Mouse (Mus musculus) forebrain, embryonic 14.5 days (tissue): ENCODE data around the gene Cdc25b. TPM values are rescaled to one million over a fixed set of nuclear protein-coding genes. Genes with fewer than 3 reads are reported as not detected.

ENCODE experiments used
- ATAC-seq: fragments of 200-750 bp; cut with Nextera tagmentation; 2 replicates; pipeline ENCODE4 v1.8.0; 2017; ENCODE audit warnings: mild to moderate bottlenecking, moderate library complexity
- DNase-seq: peaks from one replicate; pipeline ENCODE4 v3.0.0-alpha.2; 2015; ENCODE audit warnings: low spot score
- H3K27ac ChIP-seq: fragments of 300-500 bp; sonication (generic); 2 replicates; pipeline ENCODE4 v1.5.1; 2014; ENCODE audit warnings: low read depth, mild to moderate bottlenecking, control low read depth, low read length, moderate library complexity
- H3K27me3 ChIP-seq: fragments of 300-500 bp; sonication (generic); replicated peaks from 2 replicates; pipeline ENCODE4 v1.6.1; 2014; ENCODE audit warnings: low read length, control low read depth, mixed read lengths; ENCODE audit not compliant: control insufficient read depth, insufficient read depth
- H3K36me3 ChIP-seq: fragments of 300-500 bp; sonication (generic); 2 replicates; pipeline ENCODE4 v1.6.1; 2014; ENCODE audit warnings: low read length, control low read depth; ENCODE audit not compliant: control insufficient read depth, insufficient read depth
- H3K4me1 ChIP-seq: fragments of 300-500 bp; sonication (generic); 2 replicates; pipeline ENCODE4 v1.6.1; 2014; ENCODE audit warnings: antibody characterized with exemption, low read length, control low read depth; ENCODE audit not compliant: control insufficient read depth, insufficient read depth
- H3K4me2 ChIP-seq: fragments of 300-500 bp; sonication (generic); 2 replicates; pipeline ENCODE4 v1.6.1; 2014; ENCODE audit warnings: mild to moderate bottlenecking, control low read depth, low read length
- H3K4me3 ChIP-seq: fragments of 300-500 bp; sonication (generic); 2 replicates; pipeline ENCODE4 v1.5.1; 2014; ENCODE audit warnings: low read depth, low read length, control low read depth
- H3K9ac ChIP-seq: fragments of 300-500 bp; sonication (generic); 2 replicates; pipeline ENCODE4 v1.6.1; 2014; ENCODE audit warnings: mild to moderate bottlenecking, low read length, control low read depth, moderate library complexity
- H3K9me3 ChIP-seq: fragments of 300-500 bp; sonication (generic); replicated peaks from 2 replicates; pipeline ENCODE4 v1.6.1; 2016; ENCODE audit warnings: low read length, control low read depth, mixed read lengths; ENCODE audit not compliant: control insufficient read depth
- WGBS: fragments of 180-500 bp; shearing (Covaris S2); extraction: QIAGEN DNeasy Blood & Tissue Kit; methylation state at CpG from one replicate; pipeline ENCODE4 v1.1.7; 2014; 5-methylcytosine and 5-hydroxymethylcytosine counted together
- polyA plus RNA-seq: library from polyadenylated mRNA; unstranded; fragments of >200 nt; fragmentation: Nextera tagmentation; extraction: Ambion mirVana; gene quantifications from 2 replicates; pipeline ENCODE4 v1.2.1, GENCODE M21; 2014

Cdc25b gene
- polyA plus RNA-seq, 1 experiment from 2014 or later = 32.0 TPM

- DNase-seq (no peak), ATAC-seq (no peak)
- Histone ChIP-seq H3K9me3 (no peaks in the 10 kb centered on the region), H3K4me3 (no peak overlapping the region), H3K4me1 (no peaks in the 10 kb centered on the region), H3K36me3 (peaks cover 37% of the 10 kb centered on the region), H3K9ac (no peak overlapping the region), H3K27me3 (no peaks in the 10 kb centered on the region), H3K27ac (no peak overlapping the region), H3K4me2 (no peak overlapping the region)
These were observed 55.4 kb downstream of the Cdc25b start for GRCm38 (mm10) chr2:131242180-131242579.

- DNase-seq (no peak), ATAC-seq (no peak)
- Histone ChIP-seq H3K36me3 (peaks cover 37% of the 10 kb centered on the region), H3K27me3 (no peaks in the 10 kb centered on the region), H3K27ac (no peak overlapping the region), H3K4me2 (no peak overlapping the region), H3K4me3 (no peak overlapping the region), H3K9me3 (no peaks in the 10 kb centered on the region), H3K9ac (no peak overlapping the region), H3K4me1 (no peaks in the 10 kb centered on the region)
- 95% methylated on average over 7 of the region's 7 CpGs for WGBS
These were observed 56.2 kb downstream of the Cdc25b start for GRCm38 (mm10) chr2:131242929-131243328.

Other genes starting within 250 kb of the Cdc25b start
- 30.6 and 33.6 TPM in 2 replicates for gene Gfra4, start 143.9 kb upstream of the Cdc25b start, polyA plus RNA-seq
- 0.52 and 0.79 TPM in 2 replicates for gene Adam33, start 123.1 kb upstream of the Cdc25b start, polyA plus RNA-seq
- 0.10 and 0.25 TPM in 2 replicates for gene Siglec1, start 100.2 kb upstream of the Cdc25b start, polyA plus RNA-seq
- gene Hspa12b, start 59.7 kb upstream of the Cdc25b start, polyA plus RNA-seq = 1.6 and 1.8 TPM in 2 replicates
- gene Gm11037, start 53.5 kb upstream of the Cdc25b start, polyA plus RNA-seq = not detected in 2 replicates
- gene 1700037H04Rik, start 26.9 kb upstream of the Cdc25b start, polyA plus RNA-seq = 110 and 112 TPM in 2 replicates
- 9.3 and 9.7 TPM in 2 replicates for gene Cenpb, start 6.9 kb upstream of the Cdc25b start, polyA plus RNA-seq
- 10.1 and 11.8 TPM in 2 replicates for gene Spef1, start 333 bp downstream of the Cdc25b start, polyA plus RNA-seq
- 29.9 and 30.3 TPM in 2 replicates for gene Ap5s1, start 20.1 kb downstream of the Cdc25b start, polyA plus RNA-seq
- 6.5 and 6.6 TPM in 2 replicates for gene Mavs, start 47.1 kb downstream of the Cdc25b start, polyA plus RNA-seq
- gene Pank2, start 75.5 kb downstream of the Cdc25b start, polyA plus RNA-seq = 29.4 and 34.4 TPM in 2 replicates
- 13.9 and 16.2 TPM in 2 replicates for gene Rnf24, start 165.9 kb downstream of the Cdc25b start, polyA plus RNA-seq